Mouse (Mus musculus): ENCODE data around the gene Asap2.

- TF ChIP-seq CTCF (conservative IDR thresholded peaks at IDR 0.05; ENCODE audit: low read length) (no peak), POU5F1 (IDR thresholded peaks at IDR 0.05; ENCODE audit: borderline replicate concordance, low read length) (no peak), NANOG (IDR thresholded peaks at IDR 0.05; ENCODE audit: borderline replicate concordance, low read length) (no peak)
These were observed 175.7 kb downstream of the Asap2 start for GRCm38 (mm10) chr12:21165891-21166342.

All from E14TG2a.4 (cell line).